Mouse (Mus musculus): Measurements from ENCODE around the gene Rabgap1l. TPM values are rescaled to one million over a fixed set of nuclear protein-coding genes. Genes with fewer than 3 reads are reported as not detected.
A peak's percentile ranks its signal among the peaks of the same experiment; 100 is the strongest.
"Not testable (repeated sequence)": the region's sequence is repeated elsewhere in the genome, so short reads cannot be mapped to it uniquely, and the experiment has no call there.

Gene Rabgap1l
- polyA plus RNA-seq, 1 experiment, result 12.9 TPM

DNA sequence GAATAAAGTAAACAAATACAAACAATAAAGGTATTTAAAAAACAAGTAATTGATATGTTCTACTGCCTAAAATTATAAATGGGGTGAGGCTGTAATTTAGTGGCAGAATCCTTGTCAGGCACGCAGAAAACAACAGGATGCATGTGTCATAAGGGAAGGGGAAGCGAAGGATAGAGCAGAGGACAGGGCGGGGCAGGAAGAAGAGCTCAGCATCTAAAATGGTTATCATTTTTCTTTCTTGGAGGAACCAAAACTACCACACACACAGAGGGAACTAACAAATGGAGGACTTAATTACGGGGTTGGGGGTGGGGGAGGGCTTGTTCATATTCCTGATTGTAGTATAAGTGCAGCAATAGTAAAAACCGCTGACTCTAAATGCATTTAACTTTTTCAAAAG lies 351.9 kb downstream of the Rabgap1l start:
- Histone ChIP-seq H3K27ac (ENCODE audit: insufficient read depth, low read depth, low read length) (no peak overlapping the region), H3K4me3 (ENCODE audit: insufficient read depth, low read depth, low read length) (no peak overlapping the region), H3K4me1 (ENCODE audit: control insufficient read depth, insufficient read depth, low read length) (peaks cover 4% of the 10 kb centered on the region; the same call in 1 of the 2 replicates), H3K36me3 (ENCODE audit: control insufficient read depth, insufficient read depth, low read length) (no peaks in the 10 kb centered on the region), H3K27me3 (replicated peaks; ENCODE audit: control insufficient read depth, insufficient read depth, low read length) (no peaks in the 10 kb centered on the region)
- 79% methylated on average over 5 of the region's 5 CpGs for WGBS
- peak; percentile 4 for DNase-seq
- TF ChIP-seq POLR2A (IDR thresholded peaks at IDR 0.05; ENCODE audit: low read depth, low read length), result no peak

DNA sequence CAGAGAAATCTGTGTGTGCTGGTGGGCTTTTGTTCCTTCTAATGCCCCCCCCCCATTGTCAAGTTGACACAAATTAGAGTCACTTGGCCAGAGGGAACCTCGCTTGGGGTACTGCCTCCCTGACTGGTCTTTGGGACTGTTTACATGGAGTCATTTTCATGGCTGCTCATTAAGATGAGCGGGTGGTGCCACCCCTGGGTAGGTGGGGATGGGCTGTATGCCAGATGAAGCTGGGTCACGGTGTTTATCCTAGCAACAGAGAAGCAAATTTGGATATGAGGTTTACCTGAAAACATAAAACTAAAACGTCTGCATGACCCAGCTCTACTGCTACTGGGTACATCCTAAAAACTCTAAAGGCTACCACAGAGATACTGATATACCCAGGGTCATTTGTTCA lies 354.2 kb downstream of the Rabgap1l start:
- no peak for DNase-seq
- no peak for TF ChIP-seq POLR2A (IDR thresholded peaks at IDR 0.05; ENCODE audit: low read depth, low read length)
- TF ChIP-seq CTCF (conservative IDR thresholded peaks at IDR 0.05; ENCODE audit: insufficient read depth, insufficient read length, low read depth, low read length), result no peak
- H3K27ac ChIP-seq (ENCODE audit: insufficient read depth, low read depth, low read length), result no peak overlapping the region
- WGBS, result 79% methylated on average over 4 of the region's 4 CpGs
- H3K36me3 ChIP-seq (ENCODE audit: control insufficient read depth, insufficient read depth, low read length), result no peaks in the 10 kb centered on the region
- H3K4me3 ChIP-seq (ENCODE audit: insufficient read depth, low read depth, low read length), result no peak overlapping the region
- peaks cover 4% of the 10 kb centered on the region; the same call in 1 of the 2 replicates for H3K4me1 ChIP-seq (ENCODE audit: control insufficient read depth, insufficient read depth, low read length)
- no peaks in the 10 kb centered on the region for H3K27me3 ChIP-seq (replicated peaks; ENCODE audit: control insufficient read depth, insufficient read depth, low read length)

GRCm38 (mm10) chr1:160417196-160417854 lies 375.7 kb downstream of the Rabgap1l start:
- Histone ChIP-seq H3K4me3 (ENCODE audit: insufficient read depth, low read depth, low read length) (no peak overlapping the region), H3K4me1 (ENCODE audit: control insufficient read depth, insufficient read depth, low read length) (no peaks in the 10 kb centered on the region), H3K27ac (ENCODE audit: insufficient read depth, low read depth, low read length) (no peak overlapping the region), H3K27me3 (replicated peaks; ENCODE audit: control insufficient read depth, insufficient read depth, low read length) (no peaks in the 10 kb centered on the region), H3K36me3 (ENCODE audit: control insufficient read depth, insufficient read depth, low read length) (no peaks in the 10 kb centered on the region)
- TF ChIP-seq CTCF (conservative IDR thresholded peaks at IDR 0.05; ENCODE audit: insufficient read depth, insufficient read length, low read depth, low read length), result no peak
- no peak for TF ChIP-seq POLR2A (IDR thresholded peaks at IDR 0.05; ENCODE audit: low read depth, low read length)
- DNase-seq, result no peak
- WGBS, result 93% methylated on average over 5 of the region's 5 CpGs

- Histone ChIP-seq H3K4me3 (ENCODE audit: insufficient read depth, low read depth, low read length) (no peak overlapping the region), H3K27ac (ENCODE audit: insufficient read depth, low read depth, low read length) (no peak overlapping the region), H3K4me1 (ENCODE audit: control insufficient read depth, insufficient read depth, low read length) (no peaks in the 10 kb centered on the region), H3K36me3 (ENCODE audit: control insufficient read depth, insufficient read depth, low read length) (no peaks in the 10 kb centered on the region), H3K27me3 (replicated peaks; ENCODE audit: control insufficient read depth, insufficient read depth, low read length) (no peaks in the 10 kb centered on the region)
- 43% methylated on average over 5 of the region's 5 CpGs for WGBS
- TF ChIP-seq POLR2A (IDR thresholded peaks at IDR 0.05; ENCODE audit: low read depth, low read length) (no peak), CTCF (conservative IDR thresholded peaks at IDR 0.05; ENCODE audit: insufficient read depth, insufficient read length, low read depth, low read length) (no peak)
- DNase-seq, result no peak
Measured at GRCm38 (mm10) chr1:160410822-160411221, 382.2 kb downstream of the Rabgap1l start.

DNA sequence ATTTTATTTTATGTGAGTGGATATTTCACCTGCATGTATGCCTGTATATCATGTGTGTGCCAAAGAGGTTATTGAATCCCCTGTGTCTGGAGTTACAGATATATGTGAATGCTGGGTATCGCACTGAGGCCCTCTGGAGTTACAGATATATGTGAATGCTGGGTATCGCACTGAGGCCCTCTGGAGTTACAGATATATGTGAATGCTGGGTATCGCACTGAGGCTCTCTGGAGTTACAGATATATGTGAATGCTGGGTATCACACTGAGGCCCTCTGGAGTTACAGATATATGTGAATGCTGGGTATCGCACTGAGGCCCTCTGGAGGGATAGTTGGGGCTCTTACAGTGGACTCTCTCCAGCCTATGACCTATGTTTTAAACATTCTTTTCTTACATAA lies 383.3 kb downstream of the Rabgap1l start:
- H3K4me3 ChIP-seq (ENCODE audit: insufficient read depth, low read depth, low read length); H3K36me3 ChIP-seq (ENCODE audit: control insufficient read depth, insufficient read depth, low read length); H3K27ac ChIP-seq (ENCODE audit: insufficient read depth, low read depth, low read length); H3K4me1 ChIP-seq (ENCODE audit: control insufficient read depth, insufficient read depth, low read length); H3K27me3 ChIP-seq (replicated peaks; ENCODE audit: control insufficient read depth, insufficient read depth, low read length); DNase-seq: not testable (repeated sequence)
- 98% methylated on average over 4 of the region's 4 CpGs for WGBS

- no peak for TF ChIP-seq CTCF (conservative IDR thresholded peaks at IDR 0.05; ENCODE audit: insufficient read depth, insufficient read length, low read depth, low read length)
- no peak for TF ChIP-seq POLR2A (IDR thresholded peaks at IDR 0.05; ENCODE audit: low read depth, low read length)
- no peak overlapping the region for H3K4me3 ChIP-seq (ENCODE audit: insufficient read depth, low read depth, low read length)
- no peak overlapping the region for H3K27ac ChIP-seq (ENCODE audit: insufficient read depth, low read depth, low read length)
- 79% methylated on average over 1 of the region's 1 CpGs for WGBS
- no peak for DNase-seq
- H3K4me1 ChIP-seq (ENCODE audit: control insufficient read depth, insufficient read depth, low read length), result no peaks in the 10 kb centered on the region
- no peaks in the 10 kb centered on the region for H3K36me3 ChIP-seq (ENCODE audit: control insufficient read depth, insufficient read depth, low read length)
- H3K27me3 ChIP-seq (replicated peaks; ENCODE audit: control insufficient read depth, insufficient read depth, low read length), result no peaks in the 10 kb centered on the region
Measured at GRCm38 (mm10) chr1:160409123-160409522, 383.9 kb downstream of the Rabgap1l start.

DNA sequence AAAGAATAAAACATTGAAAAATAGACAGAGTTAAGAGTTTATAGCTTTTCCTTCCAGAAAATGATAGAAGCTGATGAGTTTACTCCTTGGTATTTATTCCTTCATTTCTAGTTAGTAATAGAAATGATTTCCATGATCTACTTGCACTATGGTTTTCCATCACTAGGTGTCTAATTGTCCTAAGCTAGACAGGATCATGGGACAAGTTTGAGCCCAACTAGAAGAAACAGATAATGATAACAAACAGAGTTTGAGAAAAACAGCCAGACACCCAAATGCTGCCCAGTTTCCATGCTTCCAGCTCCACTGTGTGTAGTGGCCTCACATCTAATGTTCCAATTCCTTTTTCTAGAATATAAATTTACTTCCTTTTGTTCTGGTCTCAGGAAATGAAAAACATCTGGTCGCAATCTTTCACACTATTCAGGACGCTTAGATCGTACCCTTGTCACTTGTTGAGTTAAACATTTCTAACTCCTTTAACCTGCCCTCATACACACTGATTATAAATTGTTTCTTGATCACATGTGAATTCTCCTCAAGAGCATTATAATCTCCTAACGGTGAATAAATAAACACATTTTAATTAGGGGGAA lies 384.6 kb downstream of the Rabgap1l start:
- Histone ChIP-seq H3K27ac (ENCODE audit: insufficient read depth, low read depth, low read length) (no peak overlapping the region), H3K4me1 (ENCODE audit: control insufficient read depth, insufficient read depth, low read length) (no peaks in the 10 kb centered on the region), H3K36me3 (ENCODE audit: control insufficient read depth, insufficient read depth, low read length) (no peaks in the 10 kb centered on the region), H3K27me3 (replicated peaks; ENCODE audit: control insufficient read depth, insufficient read depth, low read length) (no peaks in the 10 kb centered on the region), H3K4me3 (ENCODE audit: insufficient read depth, low read depth, low read length) (no peak overlapping the region)
- TF ChIP-seq CTCF (conservative IDR thresholded peaks at IDR 0.05; ENCODE audit: insufficient read depth, insufficient read length, low read depth, low read length) (no peak), POLR2A (IDR thresholded peaks at IDR 0.05; ENCODE audit: low read depth, low read length) (no peak)
- 37% methylated on average over 4 of the region's 4 CpGs for WGBS
- no peak for DNase-seq
